Mouse (Mus musculus): ENCODE measurements around the gene Ddit4. TPM values are rescaled to one million over a fixed set of nuclear protein-coding genes. Genes with fewer than 3 reads are reported as not detected.

The Ddit4 gene
- polyA plus RNA-seq, 1 experiment from 2014 or later: 28.1 TPM

- H3K9me3 ChIP-seq (ENCODE audit: low read length): no peaks in the 10 kb centered on the region
- ATAC-seq (no peak), DNase-seq (ENCODE audit: low spot score) (no peak)
- TF ChIP-seq EP300 (IDR thresholded peaks at IDR 0.05) (no peak), CTCF (IDR thresholded peaks at IDR 0.05) (no peak)
- H3K4me1 ChIP-seq (ENCODE audit: insufficient read depth, low read depth, low read length): no peaks in the 10 kb centered on the region
- H3K4me3 ChIP-seq (ENCODE audit: low read depth, low read length): no peak overlapping the region
- H3K9ac ChIP-seq (replicated peaks; ENCODE audit: low read depth): no peak overlapping the region
- no peaks in the 10 kb centered on the region for H3K27me3 ChIP-seq (replicated peaks; ENCODE audit: insufficient read depth, low read length)
- no peak overlapping the region for H3K4me2 ChIP-seq (replicated peaks; ENCODE audit: low read depth, low read length)
- WGBS: 78% methylated on average over 9 of the region's 9 CpGs
- no peak overlapping the region for H3K27ac ChIP-seq (ENCODE audit: low read length)
- H3K36me3 ChIP-seq (ENCODE audit: insufficient read depth, low read length): peaks cover 14% of the 10 kb centered on the region
Observed at GRCm38 (mm10) chr10:59991262-59991880, 39.7 kb upstream of the Ddit4 start.

GRCm38 (mm10) chr10:59990393-59990792 lies 38.8 kb upstream of the Ddit4 start:
- no peak overlapping the region for H3K4me3 ChIP-seq (ENCODE audit: low read depth, low read length)
- ATAC-seq (no peak), DNase-seq (ENCODE audit: low spot score) (no peak)
- TF ChIP-seq CTCF (IDR thresholded peaks at IDR 0.05): no peak
- no peak for TF ChIP-seq EP300 (IDR thresholded peaks at IDR 0.05)
- H3K4me2 ChIP-seq (replicated peaks; ENCODE audit: low read depth, low read length): no peak overlapping the region
- H3K9ac ChIP-seq (replicated peaks; ENCODE audit: low read depth): no peak overlapping the region
- H3K9me3 ChIP-seq (ENCODE audit: low read length): no peaks in the 10 kb centered on the region
- no peaks in the 10 kb centered on the region for H3K4me1 ChIP-seq (ENCODE audit: insufficient read depth, low read depth, low read length)
- H3K27me3 ChIP-seq (replicated peaks; ENCODE audit: insufficient read depth, low read length): no peaks in the 10 kb centered on the region
- no peak overlapping the region for H3K27ac ChIP-seq (ENCODE audit: low read length)
- WGBS: 97% methylated on average over 9 of the region's 9 CpGs
- H3K36me3 ChIP-seq (ENCODE audit: insufficient read depth, low read length): peaks cover 10% of the 10 kb centered on the region

- Histone ChIP-seq H3K27ac (ENCODE audit: low read length) (no peak overlapping the region), H3K9me3 (ENCODE audit: low read length) (no peaks in the 10 kb centered on the region)
Observed at GRCm38 (mm10) chr10:59988036-59988435, 36.4 kb upstream of the Ddit4 start.

GRCm38 (mm10) chr10:59982379-59982873 lies 30.8 kb upstream of the Ddit4 start:
- H3K9me3 ChIP-seq (ENCODE audit: low read length): no peaks in the 10 kb centered on the region
- no peak overlapping the region for H3K4me3 ChIP-seq (ENCODE audit: low read depth, low read length)
- peaks cover 24% of the 10 kb centered on the region for H3K4me1 ChIP-seq (ENCODE audit: insufficient read depth, low read depth, low read length)
- ATAC-seq (no peak), DNase-seq (ENCODE audit: low spot score) (no peak)
- H3K27ac ChIP-seq (ENCODE audit: low read length): no peak overlapping the region
- H3K9ac ChIP-seq (replicated peaks; ENCODE audit: low read depth): no peak overlapping the region
- 88% methylated on average over 12 of the region's 12 CpGs for WGBS
- no peak overlapping the region for H3K4me2 ChIP-seq (replicated peaks; ENCODE audit: low read depth, low read length)
- no peaks in the 10 kb centered on the region for H3K27me3 ChIP-seq (replicated peaks; ENCODE audit: insufficient read depth, low read length)
- TF ChIP-seq CTCF (IDR thresholded peaks at IDR 0.05) (no peak), EP300 (IDR thresholded peaks at IDR 0.05) (no peak)
- H3K36me3 ChIP-seq (ENCODE audit: insufficient read depth, low read length): peaks cover under 1% of the 10 kb centered on the region; the same call in 1 of the 2 replicates

More at GRCm38 (mm10) chr10:59988036-59988435, 36.4 kb upstream of the Ddit4 start:
- H3K36me3 ChIP-seq (ENCODE audit: insufficient read depth, low read length): peaks cover 10% of the 10 kb centered on the region
- ATAC-seq: peak; percentile 64
- H3K9ac ChIP-seq (replicated peaks; ENCODE audit: low read depth): no peak overlapping the region
- TF ChIP-seq EP300 (IDR thresholded peaks at IDR 0.05) (no peak; the same call in 1 of the 2 replicates), CTCF (IDR thresholded peaks at IDR 0.05) (no peak)
- H3K4me3 ChIP-seq (ENCODE audit: low read depth, low read length): no peak overlapping the region
- H3K4me2 ChIP-seq (replicated peaks; ENCODE audit: low read depth, low read length): no peak overlapping the region
- H3K4me1 ChIP-seq (ENCODE audit: insufficient read depth, low read depth, low read length): no peaks in the 10 kb centered on the region
- peak; percentile 62 for DNase-seq (ENCODE audit: low spot score)
- WGBS: 37% methylated on average over 4 of the region's 4 CpGs
- H3K27me3 ChIP-seq (replicated peaks; ENCODE audit: insufficient read depth, low read length): no peaks in the 10 kb centered on the region

GRCm38 (mm10) chr10:59981792-59982191 lies 30.2 kb upstream of the Ddit4 start:
- Histone ChIP-seq H3K9ac (replicated peaks; ENCODE audit: low read depth) (no peak overlapping the region), H3K9me3 (ENCODE audit: low read length) (no peaks in the 10 kb centered on the region), H3K36me3 (ENCODE audit: insufficient read depth, low read length) (no peaks in the 10 kb centered on the region), H3K4me1 (ENCODE audit: insufficient read depth, low read depth, low read length) (peaks cover 25% of the 10 kb centered on the region), H3K4me2 (replicated peaks; ENCODE audit: low read depth, low read length) (no peak overlapping the region), H3K27me3 (replicated peaks; ENCODE audit: insufficient read depth, low read length) (no peaks in the 10 kb centered on the region), H3K27ac (ENCODE audit: low read length) (peak overlapping the region; percentile 54; the same call in 1 of the 2 replicates), H3K4me3 (ENCODE audit: low read depth, low read length) (no peak overlapping the region)
- ATAC-seq (no peak), DNase-seq (ENCODE audit: low spot score) (peak; percentile 21)
- 75% methylated on average over 9 of the region's 9 CpGs for WGBS
- TF ChIP-seq EP300 (IDR thresholded peaks at IDR 0.05) (no peak), CTCF (IDR thresholded peaks at IDR 0.05) (no peak)

GRCm38 (mm10) chr10:59981336-59981735 lies 29.7 kb upstream of the Ddit4 start:
- Histone ChIP-seq H3K9ac (replicated peaks; ENCODE audit: low read depth) (no peak overlapping the region), H3K4me2 (replicated peaks; ENCODE audit: low read depth, low read length) (no peak overlapping the region), H3K9me3 (ENCODE audit: low read length) (no peaks in the 10 kb centered on the region), H3K27me3 (replicated peaks; ENCODE audit: insufficient read depth, low read length) (no peaks in the 10 kb centered on the region), H3K4me3 (ENCODE audit: low read depth, low read length) (no peak overlapping the region), H3K27ac (ENCODE audit: low read length) (peak overlapping the region; percentile 54), H3K4me1 (ENCODE audit: insufficient read depth, low read depth, low read length) (peaks cover 27% of the 10 kb centered on the region), H3K36me3 (ENCODE audit: insufficient read depth, low read length) (no peaks in the 10 kb centered on the region)
- ATAC-seq: no peak
- WGBS: 57% methylated on average over 4 of the region's 4 CpGs
- TF ChIP-seq CTCF (IDR thresholded peaks at IDR 0.05) (no peak), EP300 (IDR thresholded peaks at IDR 0.05) (no peak)
- no peak for DNase-seq (ENCODE audit: low spot score)

Data from lung, postnatal 0 days (tissue).